Mouse (Mus musculus): ENCODE data around the gene Cldn4. TPM values are rescaled to one million over a fixed set of nuclear protein-coding genes. Genes with fewer than 3 reads are reported as not detected.
"Not testable (repeated sequence)": the region's sequence is repeated elsewhere in the genome, so short reads cannot be mapped to it uniquely, and the experiment has no call there.

Cldn4 gene
- total and polyA plus RNA-seq, 2 experiments from 2014 or later: not detected

DNA sequence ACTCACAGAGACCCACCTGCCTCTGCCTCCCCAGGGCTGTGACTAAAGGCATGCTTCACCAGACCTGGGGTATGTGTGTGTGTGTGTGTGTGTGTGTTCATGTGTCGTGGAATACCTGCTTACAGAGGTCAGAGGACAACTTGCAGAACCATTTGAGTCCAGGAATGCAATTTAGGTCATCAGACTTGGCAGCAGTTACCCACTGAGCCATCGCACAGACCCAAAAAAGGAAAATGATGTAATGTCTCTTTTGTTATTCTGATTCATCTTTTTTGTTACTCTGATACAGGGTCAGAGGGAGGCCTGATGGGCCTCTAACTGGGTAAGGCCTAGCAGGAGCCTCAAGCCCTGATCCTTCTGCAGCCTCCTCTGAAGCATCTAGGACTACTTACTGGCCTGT, 4.0 kb downstream of the Cldn4 start:
- 78% methylated on average over 2 of the region's 2 CpGs for WGBS
- DNase-seq (ENCODE audit: low spot score) (no peak), ATAC-seq (no peak)
- no peak overlapping the region for H3K4me2 ChIP-seq (ENCODE audit: low read depth, low read length)
- no peaks in the 10 kb centered on the region for H3K4me1 ChIP-seq (ENCODE audit: insufficient read depth, low read length)
- no peaks in the 10 kb centered on the region for H3K9me3 ChIP-seq (ENCODE audit: low read length)
- H3K9ac ChIP-seq (replicated peaks; ENCODE audit: low read length): no peak overlapping the region
- no peak for TF ChIP-seq CTCF (IDR thresholded peaks at IDR 0.05; ENCODE audit: low read depth)
- no peaks in the 10 kb centered on the region for H3K36me3 ChIP-seq (ENCODE audit: insufficient read depth, low read length)
- no peak overlapping the region for H3K4me3 ChIP-seq (ENCODE audit: low read length)
- peaks cover 10% of the 10 kb centered on the region; the same call in 1 of the 2 replicates for H3K27me3 ChIP-seq (ENCODE audit: insufficient read depth, low read length)
- H3K27ac ChIP-seq: no peak overlapping the region

DNA sequence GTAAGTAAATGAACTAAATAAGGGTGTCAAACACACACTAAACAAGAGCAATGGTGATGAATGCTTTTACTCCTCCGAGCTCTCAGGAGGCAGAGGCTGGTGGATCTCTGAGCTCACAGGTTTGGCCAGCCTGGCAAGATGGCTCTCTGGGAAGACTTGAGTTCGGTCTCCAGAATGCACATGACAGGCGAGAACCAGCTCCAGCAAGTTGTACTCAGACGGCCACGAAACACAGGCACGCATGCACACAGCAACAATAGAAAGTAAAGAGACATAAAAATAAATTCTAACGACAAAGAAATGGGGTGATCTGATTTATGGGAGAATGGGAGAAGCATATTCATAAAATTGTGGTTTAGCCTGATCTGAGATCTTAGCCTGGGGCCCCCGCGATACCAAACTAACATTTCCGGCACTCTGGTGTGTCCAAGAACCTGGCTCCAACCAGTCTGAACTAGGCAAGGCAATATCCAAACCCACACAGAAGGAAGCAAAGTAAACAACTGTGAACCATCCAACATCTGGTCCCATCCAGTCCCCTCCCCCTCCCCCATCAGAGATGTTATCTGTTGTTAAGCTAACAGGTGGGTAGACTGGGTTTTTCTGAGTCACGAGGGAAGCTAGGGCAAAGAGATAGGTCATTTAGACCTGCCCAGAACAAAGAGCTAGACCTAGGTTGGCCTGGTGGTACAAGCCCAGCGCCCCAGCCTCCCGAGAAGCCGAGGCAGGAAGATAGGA, 5.1 kb downstream of the Cldn4 start:
- 90% methylated on average over 14 of the region's 14 CpGs for WGBS
- ATAC-seq: no peak

GRCm38 (mm10) chr5:134939554-134939953, 7.2 kb downstream of the Cldn4 start:
- not testable (repeated sequence) for H3K36me3 ChIP-seq (ENCODE audit: insufficient read depth, low read length); H3K9ac ChIP-seq (replicated peaks; ENCODE audit: low read length); H3K27me3 ChIP-seq (ENCODE audit: insufficient read depth, low read length); DNase-seq (ENCODE audit: low spot score); H3K27ac ChIP-seq; H3K4me1 ChIP-seq (ENCODE audit: insufficient read depth, low read length); H3K4me2 ChIP-seq (ENCODE audit: low read depth, low read length); H3K9me3 ChIP-seq (ENCODE audit: low read length); H3K4me3 ChIP-seq (ENCODE audit: low read length); ATAC-seq
- 86% methylated on average over 2 of the region's 7 CpGs for WGBS

More for the DNA sequence above, 5.1 kb downstream of the Cldn4 start:
- H3K9me3 ChIP-seq (ENCODE audit: low read length): no peaks in the 10 kb centered on the region
- no peak for TF ChIP-seq CTCF (IDR thresholded peaks at IDR 0.05; ENCODE audit: low read depth)
- H3K9ac ChIP-seq (replicated peaks; ENCODE audit: low read length): no peak overlapping the region
- no peaks in the 10 kb centered on the region for H3K4me1 ChIP-seq (ENCODE audit: insufficient read depth, low read length)
- H3K4me2 ChIP-seq (ENCODE audit: low read depth, low read length): no peak overlapping the region
- H3K36me3 ChIP-seq (ENCODE audit: insufficient read depth, low read length): no peaks in the 10 kb centered on the region
- H3K4me3 ChIP-seq (ENCODE audit: low read length): no peak overlapping the region
- H3K27ac ChIP-seq: no peak overlapping the region
- no peak for DNase-seq (ENCODE audit: low spot score)
- peaks cover 10% of the 10 kb centered on the region; the same call in 1 of the 2 replicates for H3K27me3 ChIP-seq (ENCODE audit: insufficient read depth, low read length)

- no peak for DNase-seq (ENCODE audit: low spot score)
- Histone ChIP-seq H3K9ac (replicated peaks; ENCODE audit: low read length) (no peak overlapping the region), H3K9me3 (ENCODE audit: low read length) (no peaks in the 10 kb centered on the region), H3K4me1 (ENCODE audit: insufficient read depth, low read length) (no peaks in the 10 kb centered on the region), H3K4me3 (ENCODE audit: low read length) (no peak overlapping the region), H3K27ac (no peak overlapping the region), H3K4me2 (ENCODE audit: low read depth, low read length) (no peak overlapping the region), H3K36me3 (ENCODE audit: insufficient read depth, low read length) (no peaks in the 10 kb centered on the region), H3K27me3 (ENCODE audit: insufficient read depth, low read length) (no peaks in the 10 kb centered on the region)
- TF ChIP-seq CTCF (IDR thresholded peaks at IDR 0.05; ENCODE audit: low read depth): no peak
- no peak for ATAC-seq
- 65% methylated on average over 3 of the region's 3 CpGs for WGBS
Measured at GRCm38 (mm10) chr5:134939069-134939468, 7.7 kb downstream of the Cldn4 start.

GRCm38 (mm10) chr5:134936626-134937185, 10.0 kb downstream of the Cldn4 start:
- H3K4me2 ChIP-seq (ENCODE audit: low read depth, low read length): no peak overlapping the region
- TF ChIP-seq CTCF (IDR thresholded peaks at IDR 0.05; ENCODE audit: low read depth): no peak
- no peak for ATAC-seq
- H3K4me1 ChIP-seq (ENCODE audit: insufficient read depth, low read length): 0 out of 2 replicates have a peak, but pooled peaks cover 3% of the 10 kb centered on the region
- H3K27ac ChIP-seq: no peak overlapping the region
- H3K9ac ChIP-seq (replicated peaks; ENCODE audit: low read length): no peak overlapping the region
- H3K36me3 ChIP-seq (ENCODE audit: insufficient read depth, low read length): no peaks in the 10 kb centered on the region
- DNase-seq (ENCODE audit: low spot score): no peak
- no peaks in the 10 kb centered on the region for H3K9me3 ChIP-seq (ENCODE audit: low read length)
- H3K27me3 ChIP-seq (ENCODE audit: insufficient read depth, low read length): no peaks in the 10 kb centered on the region
- H3K4me3 ChIP-seq (ENCODE audit: low read length): no peak overlapping the region
- WGBS: 90% methylated on average over 6 of the region's 6 CpGs

DNA sequence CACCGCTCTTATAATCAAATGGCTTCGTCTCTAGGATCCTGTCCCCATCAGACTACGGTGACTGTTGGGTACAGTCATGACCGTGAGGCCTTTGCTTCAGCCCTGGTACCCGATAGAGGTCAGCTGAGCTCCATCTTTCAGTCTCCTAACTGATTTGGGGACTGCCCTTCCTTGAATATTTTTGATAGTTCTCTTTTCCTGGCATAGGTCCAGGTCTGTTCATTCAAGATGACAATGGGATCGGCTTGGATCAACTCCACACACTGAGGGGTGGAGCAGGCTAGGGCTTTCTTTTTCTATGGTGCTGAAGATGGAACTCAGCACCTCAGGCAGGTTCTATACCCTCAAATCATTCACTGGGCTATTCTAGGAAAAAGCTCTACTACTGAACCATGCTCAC, 10.7 kb downstream of the Cldn4 start:
- WGBS: 87% methylated on average over 6 of the region's 6 CpGs
- no peaks in the 10 kb centered on the region for H3K36me3 ChIP-seq (ENCODE audit: insufficient read depth, low read length)
- H3K9ac ChIP-seq (replicated peaks; ENCODE audit: low read length): no peak overlapping the region
- no peaks in the 10 kb centered on the region for H3K27me3 ChIP-seq (ENCODE audit: insufficient read depth, low read length)
- no peak overlapping the region for H3K4me3 ChIP-seq (ENCODE audit: low read length)
- ATAC-seq (no peak), DNase-seq (ENCODE audit: low spot score) (no peak)
- no peak overlapping the region for H3K4me2 ChIP-seq (ENCODE audit: low read depth, low read length)
- no peaks in the 10 kb centered on the region for H3K9me3 ChIP-seq (ENCODE audit: low read length)
- TF ChIP-seq CTCF (IDR thresholded peaks at IDR 0.05; ENCODE audit: low read depth): no peak
- no peak overlapping the region for H3K27ac ChIP-seq
- H3K4me1 ChIP-seq (ENCODE audit: insufficient read depth, low read length): 0 out of 2 replicates have a peak, but pooled peaks cover 3% of the 10 kb centered on the region

DNA sequence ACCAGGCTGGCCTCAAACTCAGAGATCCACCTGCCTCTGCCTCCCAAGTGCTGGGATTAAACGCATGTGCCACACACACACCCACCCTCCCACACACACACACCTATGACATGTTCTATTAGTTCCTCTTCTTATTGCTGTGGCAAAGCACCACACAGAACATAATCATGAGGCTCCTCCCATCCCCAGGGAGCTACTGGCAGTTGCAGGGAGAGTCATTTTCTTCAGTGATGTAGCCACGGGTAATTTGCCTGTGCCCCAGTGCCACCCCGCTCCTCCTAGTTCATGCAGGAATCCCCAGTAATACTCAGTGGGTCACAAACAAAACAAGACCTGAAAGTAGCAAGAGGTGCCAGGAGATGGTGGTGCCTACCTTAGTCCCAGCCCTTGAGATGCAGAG, 12.1 kb downstream of the Cldn4 start:
- Histone ChIP-seq H3K36me3 (ENCODE audit: insufficient read depth, low read length) (no peaks in the 10 kb centered on the region), H3K9me3 (ENCODE audit: low read length) (no peaks in the 10 kb centered on the region), H3K4me2 (ENCODE audit: low read depth, low read length) (no peak overlapping the region), H3K4me3 (ENCODE audit: low read length) (no peak overlapping the region), H3K27ac (no peak overlapping the region), H3K4me1 (ENCODE audit: insufficient read depth, low read length) (0 out of 2 replicates have a peak, but pooled peaks cover 3% of the 10 kb centered on the region), H3K9ac (replicated peaks; ENCODE audit: low read length) (no peak overlapping the region), H3K27me3 (ENCODE audit: insufficient read depth, low read length) (no peaks in the 10 kb centered on the region)
- no peak for DNase-seq (ENCODE audit: low spot score)
- TF ChIP-seq CTCF (IDR thresholded peaks at IDR 0.05; ENCODE audit: low read depth): no peak
- ATAC-seq: no peak
- 95% methylated on average over 3 of the region's 3 CpGs for WGBS

GRCm38 (mm10) chr5:134933686-134934085, 13.0 kb downstream of the Cldn4 start:
- H3K9ac ChIP-seq (replicated peaks; ENCODE audit: low read length); DNase-seq (ENCODE audit: low spot score); H3K9me3 ChIP-seq (ENCODE audit: low read length); H3K4me3 ChIP-seq (ENCODE audit: low read length); H3K36me3 ChIP-seq (ENCODE audit: insufficient read depth, low read length); H3K4me1 ChIP-seq (ENCODE audit: insufficient read depth, low read length); H3K27ac ChIP-seq; H3K27me3 ChIP-seq (ENCODE audit: insufficient read depth, low read length); H3K4me2 ChIP-seq (ENCODE audit: low read depth, low read length); ATAC-seq: not testable (repeated sequence)
- WGBS: 91% methylated on average over 5 of the region's 5 CpGs
